Mouse (Mus musculus) B cell, adult (primary cell): ENCODE results near the gene Cnpy3. TPM values are rescaled to one million over a fixed set of nuclear protein-coding genes. Genes with fewer than 3 reads are reported as not detected.

Source experiments
- total RNA-seq: library from RNA; stranded (reverse); gene quantifications from 4 replicates; pipeline ENCODE4 v1.2.4, GENCODE M21; 2023; ENCODE audit not compliant: inconsistent age

Cnpy3 gene
- 154 to 156 TPM (median 155 TPM) in 4 replicates for total RNA-seq

DNA sequence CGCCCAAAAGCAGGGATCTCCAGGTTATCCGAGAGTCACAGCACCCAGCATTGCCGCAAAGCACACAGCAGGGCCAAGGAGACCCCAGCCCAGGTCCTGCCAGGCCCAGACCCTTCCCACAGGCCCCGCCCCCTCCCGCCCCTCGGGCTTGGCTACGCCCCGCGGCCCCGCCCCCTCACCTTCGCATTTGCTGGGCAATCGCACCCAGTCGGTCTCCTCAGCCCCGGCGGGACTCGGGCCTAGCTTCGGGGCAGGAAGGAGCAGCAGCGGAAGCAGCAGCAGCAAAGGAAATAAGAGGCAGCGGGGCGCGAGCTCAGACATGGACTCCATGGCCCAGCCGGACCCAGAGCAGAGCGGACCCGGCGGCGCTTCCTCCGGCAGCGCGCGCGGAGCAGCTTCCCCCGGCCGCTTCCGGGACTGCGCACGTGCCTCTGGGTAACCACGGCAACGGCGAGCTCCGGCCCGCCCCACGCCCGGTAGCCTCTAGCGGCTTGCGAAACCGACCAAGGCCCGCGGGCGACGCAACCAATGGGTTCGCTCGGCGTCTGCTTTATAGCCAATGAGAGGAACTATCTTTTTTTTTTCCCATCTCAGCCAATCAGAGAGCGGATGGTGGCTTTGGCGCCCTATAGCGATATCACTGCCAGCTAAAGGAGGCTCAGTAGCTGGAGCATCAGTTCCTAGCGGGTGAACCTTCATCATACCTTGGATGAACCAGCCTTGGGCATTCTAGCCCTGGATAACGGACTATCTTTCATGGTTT lies at the start of gene Cnpy3:
Gene Cnpy3, minus strand, starts transcription at position 421 of the 763 bp plus-strand sequence.

DNA sequence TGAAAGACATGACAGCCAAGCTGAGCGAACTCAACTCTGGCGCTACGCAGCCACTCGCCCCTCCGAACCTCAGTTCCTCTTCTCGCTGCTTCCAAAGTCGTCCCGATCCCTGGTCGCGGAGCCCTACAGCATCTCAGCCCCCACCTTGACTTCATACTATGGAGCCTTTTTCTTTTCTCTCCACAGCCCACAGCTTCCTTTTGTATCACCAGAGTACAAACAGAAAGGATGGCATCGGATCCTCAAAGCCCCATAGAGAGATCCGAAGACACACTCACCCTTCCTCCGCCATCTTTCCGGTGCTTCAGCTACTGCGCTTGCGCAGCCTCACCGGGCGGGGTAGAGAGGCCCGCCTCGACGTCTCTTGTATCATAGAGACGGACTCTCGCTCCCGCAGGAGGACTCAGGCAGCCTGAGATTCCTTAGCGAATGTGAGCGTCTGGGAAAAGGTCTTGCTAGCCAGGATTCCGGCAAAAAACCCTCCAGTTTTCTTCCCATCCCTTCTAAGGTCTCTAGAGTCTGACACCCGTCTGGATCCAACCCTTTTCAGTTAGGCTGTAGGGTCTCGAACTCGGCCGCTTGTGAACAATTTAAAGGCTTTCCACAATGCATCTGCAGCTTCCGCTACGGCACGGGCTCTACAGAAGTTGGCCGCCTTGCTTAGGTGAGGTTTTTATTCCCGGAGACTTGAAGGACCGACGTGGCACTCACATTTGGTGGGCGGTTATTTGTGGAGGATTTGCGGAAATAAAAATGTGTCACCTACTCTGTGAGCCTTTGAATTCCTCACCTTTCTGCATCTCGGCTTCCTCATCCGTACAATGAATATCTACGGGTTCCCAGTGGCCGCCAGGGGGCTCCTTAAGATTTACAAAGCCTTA lies 30.6 kb upstream of the Cnpy3 start, which contains the start of gene Rpl7l1:
Gene Rpl7l1, minus strand, starts transcription at position 332 of the 881 bp plus-strand sequence.

DNA sequence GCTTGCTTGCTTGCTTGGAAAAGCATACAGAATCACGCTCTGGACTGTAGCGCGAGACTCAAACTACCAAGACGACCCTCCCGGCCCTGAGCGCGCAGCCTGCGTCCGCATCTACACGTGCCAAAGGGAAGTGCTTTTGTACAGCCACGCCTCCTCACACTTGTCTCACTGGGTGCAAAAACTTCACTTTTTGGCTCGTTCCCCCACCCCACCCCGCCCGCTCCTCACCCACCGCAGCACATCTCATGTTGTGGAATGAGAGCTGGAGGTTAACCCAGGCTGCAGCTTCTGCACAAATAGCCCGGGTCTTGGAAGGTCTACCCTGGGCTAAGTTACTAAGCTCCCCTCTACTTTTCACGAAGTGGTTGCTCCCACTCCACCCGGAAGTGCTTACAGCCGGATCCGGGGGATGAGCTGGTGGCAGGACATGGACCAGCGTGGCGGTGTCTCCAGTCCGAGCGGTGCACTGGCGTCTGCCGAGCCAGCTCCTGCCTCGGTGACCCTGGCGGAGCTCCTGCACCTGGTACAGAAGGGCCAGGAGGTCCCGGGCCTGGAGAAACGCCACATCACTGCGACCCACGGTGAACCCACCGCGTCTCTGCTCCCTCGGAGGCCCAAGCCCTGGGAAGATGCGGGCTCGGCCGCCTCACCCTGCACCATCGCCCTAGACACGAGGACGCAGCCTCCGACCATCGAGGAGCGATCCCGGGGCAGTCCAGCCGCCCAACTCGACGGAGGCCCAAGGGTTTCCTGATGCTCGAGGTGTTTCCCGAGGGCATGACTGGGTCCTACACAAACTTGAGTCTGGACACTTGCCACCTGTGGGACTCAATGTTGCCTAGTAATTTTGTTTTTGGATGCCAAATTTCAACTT lies 20.6 kb upstream of the Cnpy3 start, which contains the start of gene 2310039H08Rik:
Gene 2310039H08Rik, plus strand, starts transcription at position 232 of the 874 bp plus-strand sequence.

DNA sequence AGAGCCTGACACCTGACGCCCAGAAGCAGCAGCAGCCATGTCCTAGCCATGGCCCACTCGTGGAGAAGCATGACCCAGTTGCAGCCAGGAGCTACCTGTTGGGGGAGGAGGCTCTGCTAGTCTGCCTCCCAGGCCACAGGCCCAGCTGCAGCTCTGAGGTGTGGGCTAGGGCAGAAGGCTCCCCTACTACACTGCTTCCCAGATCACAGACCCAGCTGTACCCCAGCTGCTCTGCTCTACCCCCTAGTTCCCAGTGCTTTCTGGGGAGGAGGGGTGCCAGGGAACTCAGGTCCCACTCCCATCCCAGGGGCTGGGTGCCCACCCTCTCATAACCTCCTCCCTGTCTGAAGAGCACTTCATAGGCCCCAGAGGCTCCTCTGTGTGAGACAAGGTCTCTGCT lies 11.5 kb upstream of the Cnpy3 start, which contains the start of gene Ptcra:
Gene Ptcra, minus strand, starts transcription at position 169 of the 400 bp plus-strand sequence.

DNA sequence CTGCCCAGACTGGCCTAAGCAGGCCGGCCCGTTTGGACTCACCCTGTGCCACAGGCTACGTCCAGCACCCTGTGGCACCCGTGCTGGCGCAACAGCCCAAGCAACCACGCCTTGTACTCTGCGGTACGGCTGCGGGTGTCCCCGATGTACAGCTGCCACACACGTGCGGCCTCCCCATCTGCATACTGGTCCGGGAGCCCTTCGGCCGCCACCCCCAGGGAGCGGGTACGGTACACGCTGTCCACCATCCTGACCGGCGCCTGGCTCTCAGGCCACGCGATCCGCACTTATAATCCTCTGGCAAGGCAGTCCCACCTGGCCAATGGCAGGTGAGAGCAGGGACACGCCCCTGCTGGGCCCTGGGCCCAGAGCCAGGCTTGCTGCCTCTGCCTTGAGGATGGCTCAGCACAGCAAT lies 23.1 kb downstream of the Cnpy3 start, which contains the start of gene Gnmt:
Gene Gnmt, minus strand, starts transcription at position 265 of the 415 bp plus-strand sequence.

DNA sequence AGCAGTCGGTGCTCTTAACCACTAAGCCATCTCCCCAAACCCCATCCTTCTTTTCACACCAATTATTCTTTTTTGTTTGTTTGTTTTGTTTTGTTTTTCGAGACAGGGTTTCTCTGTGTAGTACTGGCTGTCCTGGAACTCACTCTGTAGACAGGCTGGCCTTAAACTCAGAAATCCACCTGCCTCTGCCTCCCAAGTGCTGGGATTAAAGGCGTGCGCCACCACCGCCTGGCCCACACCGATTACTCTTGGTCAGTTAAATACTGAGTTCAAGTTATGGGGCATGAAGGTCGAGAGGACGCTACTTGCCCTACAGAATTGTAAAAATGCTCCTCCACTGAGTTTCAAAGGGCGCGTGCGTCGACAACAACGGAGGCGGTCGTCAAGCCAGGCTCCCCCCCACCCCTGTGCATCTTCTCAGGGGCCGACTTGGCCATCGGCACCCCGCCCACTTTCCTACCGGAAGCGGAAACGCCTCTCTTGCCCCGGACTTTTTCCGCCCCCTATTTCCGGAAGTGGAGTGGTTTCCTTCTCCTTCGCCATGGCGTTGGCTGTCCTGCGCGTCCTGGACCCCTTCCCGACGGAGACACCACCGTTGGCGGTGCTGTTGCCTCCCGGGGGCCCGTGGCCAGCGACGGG lies 40.9 kb downstream of the Cnpy3 start, which contains the start of gene Pex6:
Gene Pex6, plus strand, starts transcription at position 505 of the 639 bp plus-strand sequence.

DNA sequence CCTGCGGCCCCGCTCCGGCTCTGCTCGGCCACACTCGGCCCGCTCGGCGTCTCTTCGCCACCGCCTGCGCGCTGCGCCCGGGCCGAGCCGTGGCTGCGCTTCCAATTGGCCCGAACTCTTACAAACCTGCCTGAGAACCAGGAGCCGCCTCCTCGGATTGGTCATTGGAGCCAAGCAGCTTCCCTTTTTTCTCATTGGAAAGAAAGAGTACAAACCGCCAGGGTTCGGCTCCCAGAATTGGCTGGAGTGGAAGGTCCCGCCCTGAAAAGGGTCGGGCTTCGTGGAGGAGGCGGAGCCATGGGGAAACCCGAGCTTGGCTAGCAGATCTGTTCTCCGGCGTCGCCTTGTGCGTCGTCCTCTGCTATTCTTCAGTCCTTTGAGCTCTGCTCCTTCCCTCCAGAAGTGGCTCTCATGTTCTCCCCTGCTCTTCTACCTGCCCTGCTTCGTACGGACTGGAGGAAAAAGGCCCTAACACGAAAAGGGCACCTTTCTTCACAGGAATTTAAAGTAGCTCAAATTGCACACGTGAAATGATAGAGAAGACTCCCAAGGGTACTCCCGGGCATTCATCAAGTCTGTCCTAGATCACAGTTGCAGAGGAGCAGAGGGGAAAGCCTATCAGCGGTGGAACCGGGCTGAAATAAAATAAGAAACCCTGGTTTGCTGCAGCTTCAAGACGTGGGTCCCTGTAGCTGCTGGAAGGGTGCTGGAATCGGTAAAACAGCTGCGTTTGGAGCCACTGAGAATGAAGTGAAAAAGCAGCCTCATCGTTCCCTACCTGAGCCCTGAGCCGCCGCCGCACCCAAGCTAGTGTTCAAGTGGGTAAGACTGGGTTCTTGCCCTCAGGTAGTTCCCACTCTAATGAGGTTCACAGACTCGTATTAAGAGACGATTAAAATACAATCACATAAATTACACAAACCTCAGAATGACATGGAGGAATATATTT lies 46.9 kb downstream of the Cnpy3 start, which contains the start of gene Ppp2r5d:
Gene Ppp2r5d, minus strand, starts transcription at position 225 of the 949 bp plus-strand sequence.

Other genes starting within 250 kb of the Cnpy3 start
- gene Cul9, start 205.8 kb downstream of the Cnpy3 start, total RNA-seq, result 14.3 to 16.9 TPM (median 15.9 TPM) in 4 replicates
- 84.2 to 96.1 TPM (median 88.7 TPM) in 4 replicates for gene Srf, start 196.0 kb downstream of the Cnpy3 start, total RNA-seq
- gene Ptk7, start 122.7 kb downstream of the Cnpy3 start, total RNA-seq, result 0.13 TPM in 1 of 4 replicates, not detected in the others
- 18.5 to 22.0 TPM (median 20.3 TPM) in 4 replicates for gene Klc4, start 106.2 kb downstream of the Cnpy3 start, total RNA-seq
- gene Mrpl2, start 106.0 kb downstream of the Cnpy3 start, total RNA-seq, result 29.4 to 53.4 TPM (median 41.9 TPM) in 4 replicates
- 7.4 to 8.4 TPM (median 7.9 TPM) in 4 replicates for gene Cul7, start 101.9 kb downstream of the Cnpy3 start, total RNA-seq
- gene Rrp36, start 77.9 kb downstream of the Cnpy3 start, total RNA-seq, result 27.0 to 30.6 TPM (median 29.4 TPM) in 4 replicates
- 52.8 to 63.9 TPM (median 58.1 TPM) in 4 replicates for gene Mea1, start 73.4 kb downstream of the Cnpy3 start, total RNA-seq
- gene Klhdc3, start 71.3 kb downstream of the Cnpy3 start, total RNA-seq, result 42.4 to 50.0 TPM (median 44.6 TPM) in 4 replicates
- 33.1 to 41.3 TPM (median 38.7 TPM) in 4 replicates for gene Ppp2r5d, start 47.1 kb downstream of the Cnpy3 start, total RNA-seq
- 38.2 to 46.1 TPM (median 39.9 TPM) in 4 replicates for gene Pex6, start 40.8 kb downstream of the Cnpy3 start, total RNA-seq
- gene Gnmt, start 23.0 kb downstream of the Cnpy3 start, total RNA-seq, result 3.9 to 6.1 TPM (median 5.1 TPM) in 4 replicates
- not detected in 4 replicates for gene Ptcra, start 11.5 kb upstream of the Cnpy3 start, total RNA-seq
- 16.6 to 24.2 TPM (median 19.2 TPM) in 4 replicates for gene 2310039H08Rik, start 20.4 kb upstream of the Cnpy3 start, total RNA-seq
- gene Rpl7l1, start 30.5 kb upstream of the Cnpy3 start, total RNA-seq, result 67.4 to 80.7 TPM (median 74.5 TPM) in 4 replicates
- gene Bicral, start 106.3 kb upstream of the Cnpy3 start, total RNA-seq, result 99.1 to 112 TPM (median 104 TPM) in 4 replicates
- 11.4 to 15.4 TPM (median 12.9 TPM) in 4 replicates for gene Tbcc, start 138.5 kb upstream of the Cnpy3 start, total RNA-seq
- not detected in 4 replicates for gene Prph2, start 158.2 kb upstream of the Cnpy3 start, total RNA-seq